Mouse (Mus musculus) erythroblast, embryonic 14.5 days (primary cell): ENCODE measurements around the gene Uba7. TPM values are rescaled to one million over a fixed set of nuclear protein-coding genes. Genes with fewer than 3 reads are reported as not detected.

ENCODE experiments used
- H3K27me3 ChIP-seq: 2 replicates; pipeline ENCODE4 v1.6.1; 2012; ENCODE audit warnings: inconsistent platforms; ENCODE audit not compliant: control insufficient read depth
- H3K36me3 ChIP-seq: 2 replicates; pipeline ENCODE4 v1.6.1; 2012; ENCODE audit warnings: mild to moderate bottlenecking, inconsistent platforms; ENCODE audit not compliant: control insufficient read depth
- H3K4me1 ChIP-seq: 2 replicates; pipeline ENCODE4 v1.6.1; 2012; ENCODE audit warnings: inconsistent platforms; ENCODE audit not compliant: control insufficient read depth
- H3K4me3 ChIP-seq: replicated peaks from 2 replicates; pipeline ENCODE3; 2012; ENCODE audit warnings: moderate library complexity, mild to moderate bottlenecking, inconsistent platforms
- H3K9me3 ChIP-seq: 2 replicates; pipeline ENCODE4 v1.6.1; 2012; ENCODE audit warnings: low read length, inconsistent platforms, mixed read lengths; ENCODE audit not compliant: control insufficient read depth
- GATA1 ChIP-seq: IDR thresholded peaks from 2 replicates; pipeline ENCODE4 v1.6.1; 2012; ENCODE audit warnings: low read length, inconsistent platforms, mixed read lengths
- TAL1 ChIP-seq: IDR thresholded peaks from 3 replicates; pipeline ENCODE4 v1.6.1; 2012; ENCODE audit warnings: low read length, inconsistent platforms, mixed read lengths
- polyA plus RNA-seq: library from polyadenylated mRNA; stranded (reverse); fragments of >175 nt; gene quantifications from 2 replicates; pipeline ENCODE4 v1.2.3, GENCODE M21; 2012

Uba7 gene
- polyA plus RNA-seq, 1 experiment = 14.4 TPM

GRCm38 (mm10) chr9:107971690-107972541 lies 3.4 kb upstream of the Uba7 start:
- H3K4me1 ChIP-seq = peaks cover 81% of the 10 kb centered on the region
- TF ChIP-seq GATA1 (peak; percentile 94), TAL1 (peak; percentile 80)
- peak overlapping the region; percentile 46 for H3K4me3 ChIP-seq
- no peaks in the 10 kb centered on the region for H3K9me3 ChIP-seq
- no peaks in the 10 kb centered on the region for H3K27me3 ChIP-seq
- H3K36me3 ChIP-seq = peaks cover 82% of the 10 kb centered on the region

GRCm38 (mm10) chr9:107974491-107975171 lies 674 bp upstream of the Uba7 start:
- Histone ChIP-seq H3K36me3 (peaks cover 83% of the 10 kb centered on the region), H3K4me1 (peaks cover 99% of the 10 kb centered on the region), H3K9me3 (no peaks in the 10 kb centered on the region), H3K27me3 (no peaks in the 10 kb centered on the region), H3K4me3 (peak overlapping the region; percentile 65)
- TF ChIP-seq GATA1 (peak; percentile 37; the same call in 1 of the 2 replicates), TAL1 (peak; percentile 45; the same call in 2 of the 3 replicates)

GRCm38 (mm10) chr9:107978815-107979214 lies 3.5 kb downstream of the Uba7 start:
- Histone ChIP-seq H3K36me3 (peaks cover 84% of the 10 kb centered on the region), H3K27me3 (no peaks in the 10 kb centered on the region), H3K4me1 (peaks cover 99% of the 10 kb centered on the region), H3K9me3 (no peaks in the 10 kb centered on the region), H3K4me3 (peak overlapping the region; percentile 0)
- TF ChIP-seq GATA1 = no peak
- no peak for TF ChIP-seq TAL1

DNA sequence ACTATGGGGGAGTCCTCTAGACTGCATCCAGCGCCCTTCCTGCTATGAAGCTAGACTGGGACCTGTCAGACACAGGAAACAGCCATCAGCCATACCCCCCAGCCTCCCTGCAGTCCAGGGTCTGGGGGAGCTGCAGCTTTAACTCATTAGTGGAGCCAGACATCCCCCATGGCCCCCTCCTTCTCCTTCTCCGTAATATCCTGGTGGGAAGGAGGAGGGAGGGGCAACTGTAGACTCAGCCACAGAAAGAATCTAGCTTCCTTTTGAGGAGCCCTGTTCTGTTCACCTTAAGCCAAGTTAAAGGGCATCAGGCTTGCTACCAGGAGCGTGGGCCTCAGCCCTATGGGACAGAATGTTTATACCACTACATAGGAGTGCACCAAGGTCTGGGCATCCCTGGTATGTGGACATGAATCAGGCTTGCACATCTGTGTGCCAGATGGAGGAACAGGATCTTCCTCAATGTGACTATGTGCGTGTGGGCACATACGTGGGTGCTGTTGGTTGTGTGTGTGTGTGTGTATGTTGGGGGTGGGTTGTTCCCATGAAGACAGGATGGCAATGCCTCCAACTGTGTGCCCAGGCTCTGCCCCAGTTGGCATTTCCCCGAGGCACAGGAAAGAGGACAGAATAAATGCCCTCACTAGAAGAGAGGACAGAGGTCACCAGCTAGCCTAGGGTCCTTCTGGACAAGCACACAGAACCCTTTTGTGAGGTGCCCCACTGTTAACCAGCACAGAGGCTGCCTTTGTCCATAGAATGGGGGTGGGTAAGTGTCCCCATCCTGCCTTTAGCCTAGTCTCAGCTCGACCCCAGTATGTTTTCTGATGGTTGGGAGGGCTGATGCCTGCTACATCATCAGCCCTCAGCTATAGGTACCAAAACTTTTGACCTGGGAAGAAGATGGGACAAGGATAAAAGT lies 6.6 kb downstream of the Uba7 start:
- Histone ChIP-seq H3K27me3 (no peaks in the 10 kb centered on the region; the same call in 1 of the 2 replicates), H3K36me3 (peaks cover 87% of the 10 kb centered on the region), H3K9me3 (no peaks in the 10 kb centered on the region), H3K4me3 (peak overlapping the region; percentile 78), H3K4me1 (peaks cover 99% of the 10 kb centered on the region)
- TF ChIP-seq GATA1 (no peak), TAL1 (no peak)

DNA sequence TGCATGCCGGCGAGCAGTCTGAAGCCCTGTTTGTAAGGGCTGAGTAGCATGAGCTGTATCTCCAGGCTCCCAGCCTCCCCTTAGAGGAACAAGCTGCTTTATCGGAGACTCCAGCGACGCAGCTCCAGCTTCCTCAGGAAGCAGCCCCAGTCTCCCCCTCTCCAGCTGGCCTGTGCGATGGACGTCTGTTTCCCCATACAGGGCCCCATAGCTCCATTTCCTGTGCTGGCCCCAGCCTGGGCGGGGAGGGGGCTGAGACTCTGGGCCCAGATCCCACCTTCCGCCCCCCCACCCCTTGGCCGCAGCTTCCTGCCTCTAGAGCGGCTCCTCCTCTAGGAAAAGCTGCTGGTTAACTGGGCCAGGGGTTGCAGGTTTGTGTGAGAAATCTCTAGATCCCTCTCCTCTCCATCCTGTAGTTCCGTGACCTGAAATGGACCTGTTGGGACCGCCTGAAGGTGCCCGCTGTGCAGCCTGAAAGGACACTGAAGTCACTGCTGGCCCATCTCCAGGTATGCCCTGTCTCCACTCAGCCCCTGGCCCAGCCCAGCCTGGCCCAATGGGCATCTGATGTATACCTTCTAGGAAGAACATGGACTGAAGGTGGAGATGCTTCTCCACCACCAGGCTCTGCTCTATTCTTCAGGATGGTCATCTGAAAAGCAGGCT lies 7.5 kb downstream of the Uba7 start, which contains the start of gene Gm20661:
TSS of gene Gm20661 (plus strand) at position 378 of the 666 bp plus-strand sequence.
- TF ChIP-seq TAL1 (peak; percentile 91), GATA1 (peak; percentile 82)
- Histone ChIP-seq H3K4me1 (peaks cover 98% of the 10 kb centered on the region), H3K9me3 (no peaks in the 10 kb centered on the region), H3K36me3 (peaks cover 78% of the 10 kb centered on the region), H3K27me3 (peaks cover 4% of the 10 kb centered on the region), H3K4me3 (peak within 1 kb of the TSS; percentile 78)

GRCm38 (mm10) chr9:107983421-107983890 lies 8.2 kb downstream of the Uba7 start:
- H3K4me1 ChIP-seq = peaks cover 94% of the 10 kb centered on the region
- H3K4me3 ChIP-seq = peak overlapping the region; percentile 78
- peaks cover 4% of the 10 kb centered on the region for H3K27me3 ChIP-seq
- H3K9me3 ChIP-seq = no peaks in the 10 kb centered on the region
- peaks cover 72% of the 10 kb centered on the region for H3K36me3 ChIP-seq
- TF ChIP-seq TAL1 (no peak), GATA1 (no peak)

DNA sequence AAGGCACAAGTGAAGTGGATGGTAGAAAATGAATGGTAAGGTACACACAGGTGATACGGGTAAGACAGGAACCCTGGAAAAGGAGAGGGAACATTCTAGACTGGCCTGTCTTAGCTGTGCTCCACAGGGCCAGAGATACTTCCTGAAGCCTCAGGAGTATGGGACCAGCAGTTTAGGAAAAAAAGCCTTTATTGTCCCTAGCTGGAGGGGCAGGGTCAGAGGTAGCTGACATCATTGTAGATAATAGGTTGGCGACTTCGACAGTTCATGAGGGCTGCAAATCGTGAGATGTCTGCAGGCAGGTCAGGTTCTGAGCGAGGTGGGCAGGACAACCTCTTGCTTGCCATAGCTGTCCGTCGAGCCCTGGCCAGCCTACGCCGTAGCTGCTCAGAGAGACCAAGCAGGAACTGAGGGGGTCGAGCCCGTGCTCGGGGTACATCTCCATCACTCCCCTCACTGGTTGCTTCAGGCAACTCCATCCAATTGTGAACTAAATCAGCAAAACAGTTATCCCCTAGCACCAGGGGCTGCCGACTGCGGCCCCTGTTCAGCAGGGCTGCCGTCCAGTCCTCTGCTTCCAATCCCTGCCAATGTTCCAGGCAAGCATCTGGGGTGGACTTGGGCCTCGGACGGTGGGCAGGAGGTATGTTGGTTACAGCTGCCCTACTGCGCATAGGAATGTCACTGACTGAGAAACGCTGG lies 8.9 kb downstream of the Uba7 start:
- Histone ChIP-seq H3K27me3 (peaks cover 4% of the 10 kb centered on the region), H3K36me3 (peaks cover 65% of the 10 kb centered on the region), H3K9me3 (no peaks in the 10 kb centered on the region), H3K4me3 (peak overlapping the region; percentile 78), H3K4me1 (peaks cover 87% of the 10 kb centered on the region)
- TF ChIP-seq TAL1 (no peak), GATA1 (no peak)
